In genomic region chr17:14188455-14188854, GRCm38 (mm10) we compare ENCODE assay signal across 23 mouse cellular contexts. TPM values are rescaled to one million over a fixed set of nuclear protein-coding genes. Genes with fewer than 3 reads are reported as not detected.
DNase-seq lines count a peak whose midpoint lies in the region; ATAC-seq and TF ChIP-seq lines count a peak whose summit lies in the region.
"Had no signal": no experiment of that assay in that cellular context is flagged by ENCODE, and none has a peak within 500 bp of the region (broad histone marks: within the 10 kb centered on the region; RNA-seq: fewer than 3 reads in every experiment).

No protein-coding gene starts in this region.

- H3K27me3 ChIP-seq in heart, embryonic 11.5 days (ENCODE audit: control insufficient read depth, insufficient read depth, low read length): peaks cover 9% of the 10 kb centered on the region; the same call in 1 of the 2 replicates
- H3K27me3 ChIP-seq in heart, postnatal 0 days (ENCODE audit: control insufficient read depth, insufficient read depth, low read length): 0 out of 2 replicates have a peak, but pooled peaks cover 8% of the 10 kb centered on the region
- H3K27me3 ChIP-seq in heart, embryonic 12.5 days (replicated peaks): peaks cover 53% of the 10 kb centered on the region
- H3K27me3 ChIP-seq in lung, postnatal 0 days (replicated peaks; ENCODE audit: insufficient read depth, low read length): no peaks in the 10 kb centered on the region
- H3K27me3 ChIP-seq: embryonic facial prominence, embryonic 12.5 days; forebrain, embryonic 12.5 days; Patski had no signal

- DNase-seq in heart, adult 18-20 months: peak; percentile 31 to 44
- DNase-seq in heart, postnatal 0 days (ENCODE audit: low spot score): no peak
- DNase-seq in lung, postnatal 0 days (ENCODE audit: low spot score): peak; percentile 45
- no peak for DNase-seq in lung, postnatal 14 days
- DNase-seq: adrenal gland, postnatal 14 days; cerebellum, adult 11-12 months; cerebellum, adult 9-10 months; cerebellum, postnatal 25 days; gastrocnemius, postnatal 14 days; kidney, adult 11 months had no signal

- no peaks in the 10 kb centered on the region for H3K36me3 ChIP-seq in heart, embryonic 11.5 days (ENCODE audit: control insufficient read depth, insufficient read depth, low read length)
- H3K36me3 ChIP-seq in heart, postnatal 0 days (replicated peaks; ENCODE audit: control insufficient read depth, insufficient read depth, low read length): no peaks in the 10 kb centered on the region
- H3K36me3 ChIP-seq in heart, embryonic 12.5 days: no peaks in the 10 kb centered on the region
- H3K36me3 ChIP-seq in lung, postnatal 0 days (ENCODE audit: insufficient read depth, low read length): no peaks in the 10 kb centered on the region
- H3K36me3 ChIP-seq: embryonic facial prominence, embryonic 12.5 days; forebrain, embryonic 12.5 days; heart, embryonic 13.5 days; hindbrain, embryonic 13.5 days had no signal

- TF ChIP-seq EP300 in heart, postnatal 0 days (IDR thresholded peaks at IDR 0.05; ENCODE audit: low read depth): no peak
- TF ChIP-seq EP300 in lung, postnatal 0 days (IDR thresholded peaks at IDR 0.05): no peak

- no peak overlapping the region for H3K9ac ChIP-seq in heart, embryonic 11.5 days (ENCODE audit: low read depth, low read length)
- H3K9ac ChIP-seq in heart, postnatal 0 days (replicated peaks; ENCODE audit: low read depth, low read length): no peak overlapping the region
- H3K9ac ChIP-seq in heart, embryonic 12.5 days: no peak overlapping the region
- no peak overlapping the region for H3K9ac ChIP-seq in lung, postnatal 0 days (replicated peaks; ENCODE audit: low read depth)
- H3K9ac ChIP-seq: embryonic facial prominence, embryonic 12.5 days; forebrain, embryonic 12.5 days; heart, embryonic 13.5 days; hindbrain, embryonic 13.5 days had no signal

- H3K4me1 ChIP-seq in heart, embryonic 11.5 days (ENCODE audit: control insufficient read depth, insufficient read depth, low read length): no peaks in the 10 kb centered on the region
- H3K4me1 ChIP-seq in heart, postnatal 0 days (ENCODE audit: control insufficient read depth, insufficient read depth): peaks cover 11% of the 10 kb centered on the region
- H3K4me1 ChIP-seq in heart, embryonic 12.5 days (replicated peaks): peaks cover 10% of the 10 kb centered on the region; the same call in 1 of the 2 replicates
- H3K4me1 ChIP-seq in lung, postnatal 0 days (ENCODE audit: insufficient read depth, low read depth, low read length): peaks cover 3% of the 10 kb centered on the region; the same call in 1 of the 2 replicates
- H3K4me1 ChIP-seq: forebrain, embryonic 12.5 days; hindbrain, embryonic 13.5 days had no signal

- H3K27ac ChIP-seq in heart, embryonic 11.5 days (ENCODE audit: low read depth, low read length): no peak overlapping the region
- no peak overlapping the region for H3K27ac ChIP-seq in heart, postnatal 0 days (ENCODE audit: low read depth)
- no peak overlapping the region for H3K27ac ChIP-seq in heart, embryonic 12.5 days (ENCODE audit: poor library complexity, severe bottlenecking)
- no peak overlapping the region for H3K27ac ChIP-seq in lung, postnatal 0 days (ENCODE audit: low read length)
- H3K27ac ChIP-seq: embryonic facial prominence, embryonic 12.5 days; forebrain, embryonic 12.5 days; heart, embryonic 13.5 days; hindbrain, embryonic 13.5 days; hindbrain, postnatal 0 days had no signal

- no peak for TF ChIP-seq CTCF in heart, postnatal 0 days (IDR thresholded peaks at IDR 0.05; ENCODE audit: low read depth)
- TF ChIP-seq CTCF in lung, postnatal 0 days (IDR thresholded peaks at IDR 0.05): no peak

- no peak overlapping the region for H3K4me2 ChIP-seq in heart, embryonic 11.5 days
- H3K4me2 ChIP-seq in heart, postnatal 0 days (ENCODE audit: low read depth, low read length): no peak overlapping the region
- H3K4me2 ChIP-seq in heart, embryonic 12.5 days: no peak overlapping the region
- no peak overlapping the region for H3K4me2 ChIP-seq in lung, postnatal 0 days (replicated peaks; ENCODE audit: low read depth, low read length)
- H3K4me2 ChIP-seq: embryonic facial prominence, embryonic 12.5 days; forebrain, embryonic 12.5 days; heart, embryonic 13.5 days; hindbrain, embryonic 13.5 days had no signal

- no peak for ATAC-seq in heart, embryonic 11.5 days (replicated peaks; ENCODE audit: insufficient number of reproducible peaks, low FRiP score, low TSS enrichment)
- peak; percentile 50 for ATAC-seq in heart, postnatal 0 days (ENCODE audit: insufficient read depth, low read depth)
- ATAC-seq in heart, embryonic 12.5 days (ENCODE audit: insufficient number of reproducible peaks, low FRiP score): no peak
- ATAC-seq in lung, postnatal 0 days: peak; percentile 71; the same call in 1 of the 2 replicates
- no peak for ATAC-seq in erythroblast, adult 5-6 weeks (replicated peaks; ENCODE audit: low FRiP score, poor library complexity, severe bottlenecking)
- ATAC-seq: activated CD4-positive, CD25-positive, alpha-beta regulatory T cell, adult 4 months; forebrain, embryonic 16.5 days; hindbrain, postnatal 0 days; Patski had no signal

- H3K4me3 ChIP-seq in heart, embryonic 11.5 days (ENCODE audit: low read depth, low read length): no peak overlapping the region
- no peak overlapping the region for H3K4me3 ChIP-seq in heart, postnatal 0 days (ENCODE audit: low read depth, low read length)
- H3K4me3 ChIP-seq in heart, embryonic 12.5 days: no peak overlapping the region
- H3K4me3 ChIP-seq in lung, postnatal 0 days (ENCODE audit: low read depth, low read length): no peak overlapping the region
- H3K4me3 ChIP-seq: embryonic facial prominence, embryonic 12.5 days; forebrain, embryonic 12.5 days; heart, embryonic 13.5 days; hindbrain, embryonic 13.5 days had no signal

- H3K9me3 ChIP-seq in heart, embryonic 11.5 days (replicated peaks; ENCODE audit: control insufficient read depth, low read length): no peaks in the 10 kb centered on the region
- no peaks in the 10 kb centered on the region for H3K9me3 ChIP-seq in heart, postnatal 0 days (replicated peaks; ENCODE audit: control insufficient read depth, low read length)
- H3K9me3 ChIP-seq in heart, embryonic 12.5 days (replicated peaks): no peaks in the 10 kb centered on the region
- H3K9me3 ChIP-seq in lung, postnatal 0 days (ENCODE audit: low read length): no peaks in the 10 kb centered on the region
- H3K9me3 ChIP-seq: embryonic facial prominence, embryonic 12.5 days; forebrain, embryonic 12.5 days; heart, embryonic 13.5 days; hindbrain, embryonic 13.5 days had no signal

RNA-seq across cellular contexts. Expression of gene Dact2, which starts 15.6 kb away (rescaled TPM):
- total RNA-seq in heart, adult 18-20 months (2021): 1 to 10 TPM in 1 of 2 experiments, under 1 TPM in 1; 0.95 to 1.1 TPM
- polyA plus RNA-seq in heart, embryonic 11.5 days (2014; fragmentation: Nextera tagmentation; extraction: Ambion mirVana): 1.8 and 2.7 TPM in 2 replicates
- total RNA-seq in heart, postnatal 0 days (2014; rRNA removed; ENCODE audit: low replicate concordance): 2.1 and 2.5 TPM in 2 replicates
- 0.20 and 0.55 TPM in 2 replicates for polyA plus RNA-seq in heart, postnatal 0 days (2015; fragmentation: Nextera tagmentation; extraction: Ambion mirVana)
- polyA plus RNA-seq in heart, embryonic 12.5 days (2016; fragmentation: Nextera tagmentation; extraction: Ambion mirVana): 1.7 and 2.4 TPM in 2 replicates
- 2.5 and 2.6 TPM in 2 replicates for polyA plus RNA-seq in lung, postnatal 0 days (2015; fragmentation: Nextera tagmentation; extraction: Ambion mirVana)
- not detected in 2 replicates for total RNA-seq in erythroblast, adult 5-6 weeks (2015; ENCODE audit: low replicate concordance)
- total RNA-seq in erythroblast, adult 5-6 weeks (2017; ENCODE audit: low replicate concordance): 1.1 TPM in 1 of 2 replicates, not detected in the other
- total RNA-seq: hematopoietic stem cell, adult 5-6 weeks; MEL had no signal
- polyA plus RNA-seq: activated CD4-positive, CD25-positive, alpha-beta regulatory T cell, adult 4 months had no signal

Comparison
In these comparisons a context has a peak if more than half of its experiments do, and no peak if none do; other contexts are left out.
1. DNase-seq: peak in heart, adult 18-20 months (2 of 2) and lung, postnatal 0 days (single experiment); none in heart, postnatal 0 days (single experiment) and lung, postnatal 14 days (single experiment).
2. ATAC-seq: peak in heart, postnatal 0 days (single experiment) and lung, postnatal 0 days (single experiment); none in heart, embryonic 11.5 days (single experiment), heart, embryonic 12.5 days (single experiment) and erythroblast, adult 5-6 weeks (single experiment).